Mouse (Mus musculus) forelimb bud, embryonic 11.5 days (tissue): Measurements from ENCODE around the gene Pthlh.
A peak's percentile ranks its signal among the peaks of the same experiment; 100 is the strongest.
"Not testable (repeated sequence)": the region's sequence is repeated elsewhere in the genome, so short reads cannot be mapped to it uniquely, and the experiment has no call there.

ENCODE experiments used
- DNase-seq: peaks from one replicate; pipeline ENCODE4 v3.0.0-alpha.2; 2012; ENCODE audit warnings: low read depth, low spot score

Pthlh gene

GRCm38 (mm10) chr6:147263587-147264565 lies at the start of gene Pthlh:
Pthlh (minus strand) TSS chr6:147264183.
- DNase-seq, result peak; percentile 47

DNA sequence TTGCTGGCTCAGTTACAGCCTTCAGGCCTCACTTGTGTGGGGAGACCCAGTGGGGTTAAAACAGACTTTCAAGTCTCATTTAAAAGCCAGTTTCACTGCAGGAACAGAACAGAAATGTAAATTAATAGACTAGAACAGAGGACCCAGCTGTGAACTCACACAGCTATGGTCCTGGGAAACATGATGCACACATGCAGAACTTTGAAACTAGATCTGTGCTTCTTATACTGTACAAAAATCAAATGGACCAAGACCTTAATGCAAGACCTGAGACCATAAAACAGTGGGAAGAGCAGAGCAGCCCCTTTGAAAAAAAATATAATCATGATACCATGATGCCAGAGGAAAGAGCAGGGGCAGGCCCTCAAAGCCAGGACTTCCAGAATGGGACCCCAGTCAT lies 49.3 kb upstream of the Pthlh start:
- no peak for DNase-seq

- DNase-seq, result no peak
These were observed 46.5 kb upstream of the Pthlh start for GRCm38 (mm10) chr6:147310435-147310978.

- no peak for DNase-seq
These were observed 46.1 kb upstream of the Pthlh start for GRCm38 (mm10) chr6:147310035-147310434.

DNA sequence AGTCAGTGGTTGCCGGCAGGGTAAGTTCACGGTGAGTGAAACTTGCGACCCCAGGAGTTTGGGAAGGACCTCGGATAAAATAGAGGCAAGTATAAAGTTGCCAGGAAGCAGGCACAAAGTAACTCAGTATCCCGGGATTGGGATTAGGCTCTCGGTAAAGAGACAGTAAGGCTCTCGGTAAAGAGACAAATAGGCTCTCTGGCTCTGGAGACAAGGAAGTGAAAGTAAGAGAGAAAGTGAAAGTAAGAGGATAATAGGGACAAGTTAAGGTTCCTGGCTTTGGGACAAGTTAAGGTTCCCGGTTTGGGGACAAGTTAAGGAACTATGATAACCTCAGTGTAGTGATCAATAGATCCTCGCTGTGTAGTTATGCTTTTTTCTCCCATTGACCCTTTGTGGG lies 40.3 kb upstream of the Pthlh start:
- DNase-seq, result not testable (repeated sequence)

- no peak for DNase-seq
These were observed 35.6 kb upstream of the Pthlh start for GRCm38 (mm10) chr6:147299607-147300006.

DNA sequence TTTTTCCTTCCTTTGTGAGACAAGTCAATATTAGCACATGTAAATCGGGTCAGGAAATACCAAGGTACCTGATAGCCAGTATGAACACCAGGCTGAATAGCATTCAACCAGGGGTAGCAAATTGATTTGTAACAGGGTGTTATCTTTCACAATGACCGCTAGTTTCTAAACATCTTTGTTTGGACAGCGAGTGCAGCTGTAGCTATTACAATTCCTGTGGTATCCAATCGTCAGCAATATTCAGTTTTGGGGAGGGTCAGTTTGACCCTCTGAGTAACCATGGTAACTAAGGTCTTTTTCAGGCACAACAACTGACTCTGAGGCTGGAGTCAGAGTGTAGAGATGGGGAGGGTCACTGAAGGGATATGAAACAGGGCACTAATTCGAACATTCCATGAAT lies 15.3 kb upstream of the Pthlh start:
- no peak for DNase-seq

GRCm38 (mm10) chr6:147268143-147268790 lies 4.3 kb upstream of the Pthlh start:
- peak; percentile 71 for DNase-seq

DNA sequence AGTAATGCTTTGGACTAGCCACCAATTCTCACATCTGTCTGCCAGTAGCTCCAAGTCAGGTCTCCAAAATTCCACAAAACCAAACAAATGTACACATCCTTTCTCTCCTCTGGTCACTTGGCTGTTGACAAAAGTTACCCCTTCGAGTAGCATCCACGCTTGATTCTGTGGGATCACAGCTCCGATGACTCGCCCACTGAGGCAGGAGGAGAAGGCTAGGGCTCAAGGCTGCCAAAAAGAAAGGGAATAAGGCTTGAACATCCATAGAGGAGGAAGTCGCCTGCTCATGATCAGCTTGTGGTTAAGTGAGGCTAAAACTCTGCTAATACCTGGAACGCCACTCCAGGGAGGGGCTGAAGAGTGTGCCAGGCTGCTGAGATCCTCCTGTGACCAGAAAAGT lies 2.5 kb upstream of the Pthlh start:
- DNase-seq, result no peak

DNA sequence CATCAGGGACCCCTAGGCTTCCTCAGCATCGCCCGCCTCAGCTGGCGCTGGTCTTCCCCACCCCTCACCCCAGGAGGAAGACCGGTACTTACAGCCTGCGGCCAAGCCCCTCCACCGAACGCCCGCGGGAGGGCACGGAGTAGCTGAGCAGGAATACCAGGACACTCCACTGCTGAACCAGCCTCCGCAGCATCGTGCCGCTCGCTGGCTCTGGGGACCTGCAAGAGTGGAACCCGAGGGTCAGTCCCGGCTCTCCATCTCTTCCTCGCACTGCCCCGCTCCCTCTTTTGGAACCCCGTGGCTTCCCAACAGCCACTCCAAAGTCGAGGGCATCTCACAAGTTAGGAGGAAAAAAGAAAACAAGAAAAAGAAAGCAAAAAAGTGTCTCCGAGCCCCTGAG lies 805 bp downstream of the Pthlh start:
- no peak for DNase-seq

DNA sequence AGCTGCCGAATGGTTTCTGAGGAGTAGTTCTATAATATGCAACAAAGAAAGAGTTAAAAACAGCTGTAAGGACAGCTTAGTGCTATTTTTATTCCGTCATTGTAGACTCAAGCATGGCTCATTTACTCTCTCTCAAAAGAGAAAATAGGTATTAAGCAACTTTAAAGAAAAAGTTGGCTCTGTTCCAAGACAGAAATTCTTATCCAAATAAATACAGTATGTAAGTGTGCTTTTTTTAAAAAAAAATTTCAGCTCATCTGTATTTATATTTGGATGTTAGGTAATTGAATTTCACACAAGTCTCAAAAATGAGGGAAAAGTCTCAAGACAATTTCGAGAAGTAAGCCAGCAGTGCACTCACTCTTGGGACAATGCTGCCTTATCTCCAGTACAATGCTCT lies 2.4 kb downstream of the Pthlh start:
- no peak for DNase-seq

- no peak for DNase-seq
These were observed 3.2 kb downstream of the Pthlh start for GRCm38 (mm10) chr6:147260766-147261165.

GRCm38 (mm10) chr6:147247782-147248181 lies 16.2 kb downstream of the Pthlh start:
- DNase-seq, result no peak

DNA sequence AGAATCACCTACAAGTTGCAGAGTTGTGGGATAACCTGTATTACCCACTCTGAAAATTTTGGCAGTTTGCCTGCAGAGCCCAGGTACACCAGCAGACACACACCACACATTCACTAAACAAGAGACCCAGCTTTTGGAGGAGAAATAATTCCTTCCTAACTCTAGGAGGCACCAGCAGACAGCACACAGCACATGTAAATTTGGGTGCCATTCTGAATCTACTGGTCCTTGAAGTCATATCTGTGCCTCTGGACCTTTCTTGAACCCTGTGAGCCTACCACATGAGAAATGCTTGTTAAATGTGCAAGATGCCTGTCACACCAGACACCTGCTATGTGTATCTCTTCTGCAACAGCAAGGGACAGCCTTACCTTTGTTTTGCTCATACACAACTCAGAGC lies 19.7 kb downstream of the Pthlh start:
- no peak for DNase-seq

- no peak for DNase-seq
These were observed 20.3 kb downstream of the Pthlh start for GRCm38 (mm10) chr6:147243655-147244054.

DNA sequence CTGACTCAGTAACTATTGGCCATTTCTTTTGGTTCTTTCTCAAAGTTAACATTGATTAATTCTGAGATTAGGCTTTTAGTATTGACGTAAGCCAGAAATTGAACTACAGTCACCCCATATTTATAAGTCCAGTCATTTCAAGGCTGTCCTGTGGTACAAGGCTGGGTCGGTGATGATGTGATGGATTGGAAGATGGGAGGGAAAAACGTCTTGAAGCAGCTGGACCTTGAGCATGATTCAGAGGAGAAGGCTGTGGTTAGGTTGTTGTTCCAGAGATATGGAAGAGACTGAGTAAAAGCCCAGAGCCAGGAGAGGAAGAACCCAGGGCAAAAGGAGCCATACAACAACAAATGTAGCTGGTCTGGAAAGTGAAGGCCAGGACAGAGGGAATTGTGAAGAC lies 22.4 kb downstream of the Pthlh start:
- DNase-seq, result no peak

DNA sequence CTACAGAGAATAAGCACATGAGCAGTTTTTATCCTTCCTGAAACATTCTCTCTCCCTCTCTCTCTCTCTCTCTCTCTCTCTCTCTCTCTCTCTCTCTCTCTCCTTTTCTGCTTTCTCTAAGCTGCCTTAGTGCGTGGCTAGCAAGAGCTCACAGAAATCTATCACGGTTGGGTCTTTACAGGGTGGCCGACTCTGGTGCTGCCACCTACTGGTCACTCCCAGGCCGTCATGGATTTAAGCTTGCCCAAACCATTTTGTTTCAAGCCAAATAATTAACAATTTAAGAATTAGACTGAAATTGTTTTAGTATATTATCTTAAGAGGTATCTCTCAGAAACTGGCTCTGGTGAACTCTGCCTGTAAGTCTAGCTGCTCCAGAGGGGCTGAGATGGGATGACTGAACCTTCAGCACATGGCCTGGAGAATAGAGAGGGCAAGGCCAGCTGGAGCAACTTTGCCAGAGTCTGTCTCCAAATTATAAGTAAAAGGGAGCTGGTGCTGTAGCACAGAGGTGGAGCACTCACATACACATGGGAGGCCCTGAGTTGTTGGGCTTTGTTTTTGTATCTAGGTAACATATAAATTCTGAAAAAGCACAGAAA lies 23.7 kb downstream of the Pthlh start:
- peak; percentile 69 for DNase-seq

GRCm38 (mm10) chr6:147226696-147227095 lies 37.3 kb downstream of the Pthlh start:
- no peak for DNase-seq

DNA sequence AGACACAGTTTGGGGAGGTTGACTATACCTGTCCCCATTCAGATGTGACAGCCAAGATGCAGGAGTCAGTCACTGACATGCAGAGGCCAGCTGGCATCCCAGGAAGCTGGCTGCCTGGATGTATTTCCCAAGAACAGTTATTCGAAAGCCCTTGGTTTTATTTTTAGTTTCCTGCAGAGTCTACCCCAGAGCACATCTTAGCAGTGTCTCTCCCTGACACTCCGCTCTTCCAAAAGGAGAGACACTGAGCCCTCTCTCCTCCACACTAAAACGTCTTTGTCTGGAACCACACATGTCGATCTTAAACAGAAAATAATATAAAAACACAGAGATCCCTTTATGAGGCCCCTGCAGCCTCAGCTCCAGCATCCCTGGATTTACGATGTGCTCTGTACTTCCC lies 44.9 kb downstream of the Pthlh start:
- peak; percentile 14 for DNase-seq

- no peak for DNase-seq
These were observed 47.8 kb downstream of the Pthlh start for GRCm38 (mm10) chr6:147216156-147216555.

- no peak for DNase-seq
These were observed 56.1 kb downstream of the Pthlh start for GRCm38 (mm10) chr6:147207821-147208330.
